Mouse (Mus musculus) cerebellum, adult 2 months (tissue): ENCODE measurements around the gene Slc2a9. TPM values are rescaled to one million over a fixed set of nuclear protein-coding genes. Genes with fewer than 3 reads are reported as not detected.

Experiments
- DNase-seq, 2 experiments: peaks; one replicate each; pipeline ENCODE4 v3.0.0; 2021
- H3K27ac ChIP-seq: fragments of 200-500 bp; 2 replicates; pipeline ENCODE4 v1.5.1; 2012; ENCODE audit warnings: low read length, control low read depth, inconsistent platforms; ENCODE audit not compliant: insufficient read depth
- H3K27me3 ChIP-seq: fragments of 200-500 bp; 2 replicates; pipeline ENCODE4 v1.6.1; 2012; ENCODE audit warnings: inconsistent platforms, mild to moderate bottlenecking, low read length, moderate library complexity; ENCODE audit not compliant: control insufficient read depth, insufficient read depth
- H3K4me1 ChIP-seq: fragments of 200-500 bp; 2 replicates; pipeline ENCODE4 v1.6.1; 2011; ENCODE audit warnings: low read length; ENCODE audit not compliant: control insufficient read depth, insufficient read depth
- H3K4me3 ChIP-seq: fragments of 200-500 bp; replicated peaks from 2 replicates; pipeline ENCODE3; 2011; ENCODE audit warnings: mild to moderate bottlenecking, low read depth, low read length, control low read depth; ENCODE audit not compliant: insufficient read depth
- CTCF ChIP-seq: fragments of 200-500 bp; IDR thresholded peaks from 2 replicates; pipeline ENCODE4 v1.5.1; 2011; ENCODE audit warnings: low read depth, mild to moderate bottlenecking, control low read depth, low read length, moderate library complexity, borderline replicate concordance; ENCODE audit not compliant: insufficient read depth
- POLR2A ChIP-seq: fragments of 200-500 bp; IDR thresholded peaks from 2 replicates; pipeline ENCODE4 v1.6.1; 2011; ENCODE audit warnings: low read length, control low read depth, borderline replicate concordance; ENCODE audit not compliant: insufficient read depth
- WGBS: fragments of 180-500 bp; shearing (Covaris S2); methylation state at CpG from one replicate; pipeline ENCODE4 v1.1.7; 2018; 5-methylcytosine and 5-hydroxymethylcytosine counted together
- polyA plus RNA-seq: library from polyadenylated mRNA; depleted of rRNA; stranded (reverse); fragments of >200 nt; gene quantifications from 2 replicates; pipeline ENCODE4 v1.2.3, GENCODE M21; 2012

Slc2a9 gene
- polyA plus RNA-seq, 1 experiment = 1.6 TPM

GRCm38 (mm10) chr5:38476861-38477565 lies 25.9 kb downstream of the Slc2a9 start:
- Histone ChIP-seq H3K27me3 (no peaks in the 10 kb centered on the region), H3K27ac (no peak overlapping the region), H3K4me3 (no peak overlapping the region), H3K4me1 (peaks cover 28% of the 10 kb centered on the region)
- peak; percentile 79 to 82 for DNase-seq
- peak; percentile 60; the same call in 1 of the 2 replicates for TF ChIP-seq CTCF
- no peak for TF ChIP-seq POLR2A
- 62% methylated on average over 25 of the region's 25 CpGs for WGBS

DNA sequence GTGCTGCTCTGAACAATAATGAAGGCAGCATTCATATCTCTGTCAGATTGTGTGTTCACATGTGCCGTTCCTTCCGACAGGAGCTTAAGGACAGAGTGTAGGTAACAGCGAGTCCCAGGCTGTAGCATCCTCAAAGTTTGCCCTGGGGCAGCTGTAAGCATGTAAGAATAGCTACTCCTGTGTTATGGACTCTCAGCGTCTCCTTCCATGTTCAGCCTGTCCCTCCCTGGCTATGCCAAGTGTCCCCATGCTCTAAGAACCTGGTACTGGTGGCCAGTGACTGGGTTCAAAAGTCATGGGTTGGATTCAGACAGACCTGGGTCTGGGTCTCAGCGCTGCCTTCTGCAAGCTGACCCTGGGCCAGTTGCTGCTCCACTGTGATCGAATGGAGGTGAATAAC lies 32.1 kb downstream of the Slc2a9 start:
- H3K27me3 ChIP-seq = no peaks in the 10 kb centered on the region
- DNase-seq = no peak
- TF ChIP-seq CTCF (no peak), POLR2A (no peak)
- 91% methylated on average over 6 of the region's 6 CpGs for WGBS
- H3K4me3 ChIP-seq = no peak overlapping the region
- no peaks in the 10 kb centered on the region for H3K4me1 ChIP-seq
- H3K27ac ChIP-seq = no peak overlapping the region

DNA sequence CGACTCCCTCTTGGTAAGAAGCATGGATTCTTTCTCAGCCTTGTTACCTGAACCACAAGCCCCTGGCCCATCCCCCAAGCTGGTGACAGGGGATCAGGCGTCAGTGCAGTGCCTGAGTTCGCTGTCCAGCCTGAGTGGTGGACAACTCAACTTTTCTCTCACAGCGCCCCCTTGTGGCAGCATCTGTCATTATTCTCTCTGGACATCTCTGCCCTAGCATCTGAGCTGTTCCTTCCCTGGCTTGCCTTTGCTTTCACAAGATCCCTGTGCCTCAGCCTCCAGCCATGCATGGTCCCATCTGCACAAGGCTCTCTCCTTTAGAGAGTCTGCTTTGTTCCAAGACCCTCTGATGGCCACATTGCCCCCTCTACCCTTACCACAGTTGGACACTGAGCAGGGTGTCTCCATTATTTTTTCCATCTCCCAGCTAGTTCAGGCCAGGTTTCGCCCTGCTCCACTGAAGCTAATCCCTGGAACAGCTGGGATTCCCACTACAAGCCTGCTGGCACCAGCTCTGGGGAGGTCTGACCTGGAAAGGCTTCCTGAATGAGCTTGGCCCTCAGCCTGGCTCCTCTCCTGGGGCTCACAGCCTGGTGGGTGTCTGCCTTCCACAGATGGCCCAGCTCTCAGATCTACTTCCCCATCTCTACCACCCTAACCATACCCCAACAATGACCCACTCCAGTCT lies 32.9 kb downstream of the Slc2a9 start:
- WGBS = 22% methylated on average over 5 of the region's 5 CpGs
- Histone ChIP-seq H3K4me3 (no peak overlapping the region), H3K27me3 (no peaks in the 10 kb centered on the region), H3K4me1 (no peaks in the 10 kb centered on the region), H3K27ac (no peak overlapping the region)
- TF ChIP-seq CTCF (peak; percentile 87), POLR2A (no peak)
- DNase-seq = peak; percentile 76 to 87

DNA sequence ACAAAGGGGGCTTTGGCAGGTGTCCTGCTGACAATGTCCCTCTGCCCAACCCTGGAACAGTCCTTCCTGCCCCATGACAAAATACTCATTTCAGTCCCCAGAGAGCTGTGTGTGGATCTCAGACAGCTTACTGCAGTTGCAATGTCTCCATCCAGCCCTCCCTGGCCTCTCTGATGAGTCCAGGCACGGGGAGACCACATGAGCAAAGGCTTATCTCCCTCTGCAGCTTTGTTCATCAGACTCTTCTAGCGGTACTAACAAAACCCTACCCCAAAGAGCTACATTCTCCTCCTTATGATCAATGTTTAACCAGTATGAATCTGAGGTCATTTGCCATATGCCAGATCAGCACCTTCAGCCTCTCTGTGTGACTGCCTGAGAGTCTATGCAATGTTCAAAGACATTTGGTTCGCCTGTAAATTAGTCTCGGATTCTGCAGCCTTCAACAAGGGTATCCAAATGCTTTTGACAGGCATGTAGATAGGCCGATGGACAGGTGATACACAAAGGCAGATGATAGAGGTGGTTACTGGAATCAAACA lies 36.3 kb downstream of the Slc2a9 start:
- no peaks in the 10 kb centered on the region for H3K4me1 ChIP-seq
- no peak overlapping the region for H3K4me3 ChIP-seq
- H3K27me3 ChIP-seq = no peaks in the 10 kb centered on the region
- no peak overlapping the region for H3K27ac ChIP-seq
- WGBS = 86% methylated on average over 5 of the region's 5 CpGs
- no peak for DNase-seq
- no peak for TF ChIP-seq POLR2A
- TF ChIP-seq CTCF = no peak

- H3K27ac ChIP-seq = no peak overlapping the region
- H3K4me1 ChIP-seq = peaks cover 3% of the 10 kb centered on the region
- TF ChIP-seq CTCF = no peak
- no peak for TF ChIP-seq POLR2A
- WGBS = 28% methylated on average over 5 of the region's 5 CpGs
- H3K27me3 ChIP-seq = no peaks in the 10 kb centered on the region
- peak in 1 of 2 experiments; percentile 39 for DNase-seq
- no peak overlapping the region for H3K4me3 ChIP-seq
Observed at GRCm38 (mm10) chr5:38461261-38461660, 41.7 kb downstream of the Slc2a9 start.

GRCm38 (mm10) chr5:38450936-38451335 lies 52.0 kb downstream of the Slc2a9 start:
- no peak for DNase-seq
- WGBS = 56% methylated on average over 3 of the region's 3 CpGs
- Histone ChIP-seq H3K27me3 (no peaks in the 10 kb centered on the region), H3K4me1 (peaks cover 9% of the 10 kb centered on the region), H3K27ac (no peak overlapping the region), H3K4me3 (no peak overlapping the region)
- TF ChIP-seq POLR2A = no peak
- no peak for TF ChIP-seq CTCF

- DNase-seq = no peak
- Histone ChIP-seq H3K27me3 (no peaks in the 10 kb centered on the region), H3K27ac (no peak overlapping the region), H3K4me3 (no peak overlapping the region), H3K4me1 (peaks cover 11% of the 10 kb centered on the region)
- 90% methylated on average over 8 of the region's 8 CpGs for WGBS
- no peak for TF ChIP-seq CTCF
- TF ChIP-seq POLR2A = no peak
Observed at GRCm38 (mm10) chr5:38449607-38450006, 53.3 kb downstream of the Slc2a9 start.

DNA sequence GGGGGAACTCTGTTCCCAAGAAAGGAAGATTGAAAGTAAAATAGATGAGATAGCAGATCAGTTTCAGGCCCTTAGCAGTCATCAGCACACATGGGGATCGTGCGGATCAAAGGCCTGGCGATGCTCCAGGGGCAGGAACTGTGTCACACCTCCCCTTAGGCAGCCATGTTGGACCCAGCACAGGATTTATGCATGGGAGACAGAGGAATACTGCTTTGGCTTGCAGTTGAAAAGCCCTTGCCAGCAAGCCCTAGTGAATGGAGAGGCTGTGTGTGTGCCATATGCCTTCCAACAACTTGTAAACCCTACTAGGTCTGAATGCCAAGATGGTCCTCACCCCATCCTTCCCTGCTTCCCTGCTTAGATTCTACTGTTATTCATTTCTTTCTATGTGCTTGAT lies 54.8 kb downstream of the Slc2a9 start:
- WGBS = 83% methylated on average over 3 of the region's 3 CpGs
- DNase-seq = no peak
- Histone ChIP-seq H3K4me3 (no peak overlapping the region), H3K4me1 (peaks cover 11% of the 10 kb centered on the region), H3K27me3 (no peaks in the 10 kb centered on the region), H3K27ac (no peak overlapping the region)
- TF ChIP-seq POLR2A (no peak), CTCF (no peak)
